Mouse (Mus musculus): ENCODE results near the gene Serpinb9b. TPM values are rescaled to one million over a fixed set of nuclear protein-coding genes. Genes with fewer than 3 reads are reported as not detected.
"Not testable (repeated sequence)": the region's sequence is repeated elsewhere in the genome, so short reads cannot be mapped to it uniquely, and the experiment has no call there.

Serpinb9b gene
- polyA plus RNA-seq (2012; rRNA removed) = 0.20 and 0.42 TPM in 2 replicates

DNA sequence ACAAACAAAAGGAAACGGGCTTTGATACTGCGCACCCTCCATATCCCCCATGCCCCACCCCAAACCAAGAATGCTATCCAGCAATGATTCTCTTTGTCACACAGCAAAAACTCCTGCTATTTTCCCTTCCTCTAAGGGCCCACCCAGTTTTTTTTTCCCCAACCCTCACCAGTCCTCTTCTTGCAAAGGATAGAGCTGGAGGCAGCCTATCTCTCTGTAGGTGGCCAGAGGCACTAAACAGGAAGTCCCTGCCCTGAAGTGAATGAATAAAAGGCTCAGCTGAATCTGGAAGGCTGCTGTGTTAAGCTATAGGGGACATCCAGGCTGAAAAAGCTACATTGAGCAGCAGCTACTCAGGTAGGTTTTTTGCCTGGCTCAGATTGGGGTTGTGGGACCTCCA lies at the start of gene Serpinb9b:
Serpinb9b (plus strand) TSS at position 173 of the 400 bp plus-strand sequence.
- no peak for DNase-seq (ENCODE audit: extremely low spot score in 1 of 2, low spot score in 1 of 2)

- no peak for DNase-seq (ENCODE audit: extremely low spot score in 1 of 2, low spot score in 1 of 2)
These were observed 44.6 kb upstream of the Serpinb9b start for GRCm38 (mm10) chr13:32982556-32983042.

GRCm38 (mm10) chr13:32986256-32986655 lies 41.0 kb upstream of the Serpinb9b start:
- no peak for DNase-seq (ENCODE audit: extremely low spot score in 1 of 2, low spot score in 1 of 2)

DNA sequence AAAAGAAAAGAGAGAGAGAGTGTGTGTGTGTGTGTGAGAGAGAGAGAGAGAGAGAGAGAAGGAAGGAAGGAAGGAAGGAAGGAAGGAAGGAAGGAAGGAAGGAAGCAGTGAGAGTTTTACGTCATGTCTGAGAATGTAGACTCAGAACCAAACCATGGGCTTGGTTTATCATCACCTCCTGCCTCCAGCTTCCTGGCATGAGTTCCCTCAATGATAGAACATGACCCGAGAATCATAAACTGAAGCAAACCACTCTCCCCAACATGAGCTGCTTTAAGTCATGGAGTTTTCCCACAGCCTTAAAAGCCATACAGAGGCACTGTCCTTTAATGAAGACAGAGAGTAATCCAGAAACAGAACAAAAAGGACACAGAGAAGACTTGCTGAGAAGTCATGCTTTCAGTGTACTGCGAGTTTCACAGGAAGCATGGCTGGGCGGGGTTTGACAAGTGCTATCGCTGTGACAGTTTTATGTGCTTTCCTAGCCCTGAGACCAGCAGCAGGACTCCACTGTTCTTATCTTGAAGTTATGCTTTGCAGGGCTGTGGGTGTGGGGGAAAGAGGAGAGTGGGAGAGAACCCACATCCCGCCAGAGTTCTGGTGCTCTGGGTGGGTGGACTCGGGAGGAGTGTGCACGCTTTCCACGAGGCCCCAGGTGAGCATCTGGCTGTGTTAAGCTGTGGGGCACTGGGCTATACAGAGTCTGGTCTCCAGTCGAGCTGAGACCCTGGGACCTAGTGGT lies 33.9 kb upstream of the Serpinb9b start:
- DNase-seq (ENCODE audit: extremely low spot score in 1 of 2, low spot score in 1 of 2) = no peak

GRCm38 (mm10) chr13:32993894-32994242 lies 33.3 kb upstream of the Serpinb9b start:
- DNase-seq (ENCODE audit: extremely low spot score in 1 of 2, low spot score in 1 of 2) = no peak

DNA sequence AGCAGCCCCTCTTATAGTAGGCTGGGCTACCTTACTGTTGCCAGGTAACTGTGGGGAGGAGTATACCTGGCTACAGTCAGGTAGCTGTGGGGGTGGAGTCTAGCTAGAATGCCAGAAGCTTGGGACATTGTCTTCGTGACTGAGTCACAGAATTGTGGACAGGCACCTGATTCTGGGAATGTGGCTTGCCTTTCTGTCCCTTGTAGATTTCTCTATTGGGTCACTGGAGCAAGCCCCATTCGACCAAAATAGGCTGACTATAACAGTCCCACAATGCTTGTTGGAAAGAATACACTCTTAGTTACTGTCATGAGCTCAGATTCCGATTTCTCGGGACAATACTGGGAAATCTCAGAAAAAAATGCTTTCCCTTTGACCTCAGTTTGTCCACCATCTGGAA lies 32.2 kb upstream of the Serpinb9b start:
- DNase-seq (ENCODE audit: extremely low spot score in 1 of 2, low spot score in 1 of 2) = no peak

DNA sequence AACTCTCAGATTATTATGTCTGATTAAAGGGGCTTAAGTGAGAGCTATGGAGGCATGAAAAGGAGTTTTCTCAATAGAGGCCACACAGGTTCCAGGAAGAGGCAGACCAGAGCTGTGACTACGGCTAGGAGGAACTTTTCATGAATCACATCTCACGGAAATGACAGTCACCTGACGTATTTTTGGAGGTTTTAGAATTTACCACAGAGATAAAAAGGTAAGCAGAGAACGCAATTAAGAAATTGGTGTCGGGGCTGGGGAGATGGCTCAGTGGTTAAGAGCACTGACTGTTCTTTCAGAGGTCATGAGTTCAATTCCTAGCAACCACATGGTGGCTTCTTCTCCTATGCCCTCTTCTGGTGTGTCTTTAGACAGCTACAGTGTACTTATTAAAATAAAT lies 25.9 kb upstream of the Serpinb9b start:
- DNase-seq (ENCODE audit: extremely low spot score in 1 of 2, low spot score in 1 of 2) = no peak

DNA sequence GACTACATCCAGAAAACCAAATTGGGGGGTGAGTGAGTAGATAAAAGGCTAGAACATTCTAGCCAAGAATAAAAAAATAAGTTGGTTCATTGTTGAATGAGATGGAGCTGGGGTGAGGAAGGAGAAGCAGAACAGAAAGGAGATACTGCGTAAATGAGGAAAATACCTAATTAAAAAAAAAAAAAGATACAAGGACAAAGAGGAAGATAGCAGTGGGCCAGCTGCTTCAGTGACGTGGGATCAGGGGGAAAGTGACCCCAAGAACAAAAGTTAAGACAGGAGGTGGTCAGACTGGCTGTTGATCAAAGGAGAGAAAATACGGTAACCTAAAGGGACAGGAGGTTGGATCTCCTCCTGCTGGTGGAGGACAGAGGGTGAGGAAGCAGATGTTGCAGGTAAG lies 24.3 kb upstream of the Serpinb9b start, which contains the start of gene Serpinb9:
Serpinb9 (plus strand) TSS at position 301 of the 400 bp plus-strand sequence.
- no peak for DNase-seq (ENCODE audit: extremely low spot score in 1 of 2, low spot score in 1 of 2)

DNA sequence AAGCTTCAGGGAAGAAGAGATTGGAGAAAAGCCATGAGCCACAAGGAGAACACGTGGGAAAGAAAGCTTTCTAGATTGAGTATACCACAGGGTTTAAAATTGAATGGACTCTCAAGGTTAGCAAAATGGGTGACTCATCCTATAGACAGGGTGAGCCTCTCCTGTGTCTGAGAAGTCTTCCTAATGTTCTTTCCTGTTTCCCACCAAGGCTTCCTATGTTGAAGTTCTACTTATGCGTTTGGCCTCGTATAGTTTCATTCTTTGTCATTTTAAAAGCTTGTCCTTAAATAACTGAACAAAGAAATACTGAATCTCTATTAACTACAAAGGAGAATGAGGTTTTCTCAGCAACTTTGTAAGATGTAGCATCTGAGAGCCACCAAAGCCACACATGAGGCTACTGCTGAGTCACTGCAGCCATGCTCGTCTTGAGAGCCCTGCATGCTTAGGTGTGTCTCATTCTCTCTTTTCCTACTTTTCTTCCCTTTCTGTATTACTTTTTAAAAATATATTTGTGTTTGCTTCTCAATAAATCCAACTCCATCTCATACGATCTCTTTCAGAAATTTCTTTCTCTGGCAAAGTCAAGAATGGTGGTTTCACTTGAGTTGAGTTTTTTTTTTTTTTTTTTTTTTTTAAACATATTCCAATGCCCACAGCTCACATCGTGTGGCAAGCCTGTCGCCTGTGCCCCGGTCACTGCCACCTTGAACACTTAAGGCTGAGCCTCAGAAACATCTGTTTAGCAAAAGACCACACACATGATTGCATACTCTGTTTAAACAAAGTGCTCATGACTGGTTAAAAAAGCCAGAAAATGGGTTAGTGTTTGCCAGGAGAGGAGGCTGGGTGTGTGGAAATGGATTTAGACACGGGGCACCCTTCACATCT lies 23.4 kb upstream of the Serpinb9b start:
- no peak for DNase-seq (ENCODE audit: extremely low spot score in 1 of 2, low spot score in 1 of 2)

GRCm38 (mm10) chr13:33004414-33005105 lies 22.7 kb upstream of the Serpinb9b start:
- DNase-seq (ENCODE audit: extremely low spot score in 1 of 2, low spot score in 1 of 2) = peak; percentile 68 to 83

DNA sequence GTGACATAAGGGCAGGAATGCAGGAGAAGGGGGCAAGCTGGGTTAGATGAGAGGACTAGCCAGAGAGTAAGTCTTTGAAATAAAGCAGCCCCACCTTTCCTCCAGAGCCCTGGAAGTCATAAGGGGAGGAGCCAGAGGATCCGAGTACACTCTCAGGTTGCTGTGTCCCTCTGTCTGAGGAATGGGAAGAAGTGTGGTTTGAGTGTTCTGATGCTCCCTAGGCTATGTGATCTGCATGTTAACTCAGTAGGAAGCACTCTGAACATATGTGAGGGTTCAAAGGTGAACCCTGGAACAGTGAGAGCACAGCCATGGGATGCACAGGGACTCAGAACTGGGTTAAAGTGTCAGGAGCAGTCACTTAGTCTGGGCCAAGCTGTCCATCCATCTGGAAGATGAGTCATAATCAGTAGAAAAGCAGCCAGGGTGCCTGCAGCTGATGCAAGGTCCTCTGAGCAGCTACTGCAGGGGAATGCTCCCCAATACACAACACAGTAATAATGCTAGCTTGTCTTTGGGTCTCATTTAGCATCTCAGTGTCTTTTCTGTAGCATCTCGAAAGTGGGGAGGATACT lies 21.6 kb upstream of the Serpinb9b start:
- no peak for DNase-seq (ENCODE audit: extremely low spot score in 1 of 2, low spot score in 1 of 2)

GRCm38 (mm10) chr13:33006555-33006954 lies 20.7 kb upstream of the Serpinb9b start:
- no peak for DNase-seq (ENCODE audit: extremely low spot score in 1 of 2, low spot score in 1 of 2)

DNA sequence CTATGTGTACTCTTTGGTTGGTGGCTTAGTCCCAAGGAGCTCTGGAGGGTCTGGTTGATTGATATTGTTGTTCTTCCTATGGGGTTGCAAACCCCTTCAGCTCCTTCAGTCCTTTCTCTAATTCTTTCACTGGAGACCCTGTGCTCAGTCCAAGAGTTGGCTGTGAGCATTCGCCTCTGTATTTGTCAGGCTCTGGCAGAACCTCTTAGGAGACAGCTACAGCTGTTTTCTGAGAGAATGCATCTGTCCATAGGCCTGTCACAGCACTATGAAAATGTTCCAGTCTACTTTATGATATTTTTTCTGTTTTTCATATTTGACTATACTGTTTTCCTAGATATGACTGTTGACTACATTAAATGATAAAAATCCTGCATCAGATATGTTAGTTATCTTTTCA lies 14.8 kb upstream of the Serpinb9b start:
- no peak for DNase-seq (ENCODE audit: extremely low spot score in 1 of 2, low spot score in 1 of 2)

GRCm38 (mm10) chr13:33013271-33013670 lies 13.9 kb upstream of the Serpinb9b start:
- DNase-seq (ENCODE audit: extremely low spot score in 1 of 2, low spot score in 1 of 2) = no peak

DNA sequence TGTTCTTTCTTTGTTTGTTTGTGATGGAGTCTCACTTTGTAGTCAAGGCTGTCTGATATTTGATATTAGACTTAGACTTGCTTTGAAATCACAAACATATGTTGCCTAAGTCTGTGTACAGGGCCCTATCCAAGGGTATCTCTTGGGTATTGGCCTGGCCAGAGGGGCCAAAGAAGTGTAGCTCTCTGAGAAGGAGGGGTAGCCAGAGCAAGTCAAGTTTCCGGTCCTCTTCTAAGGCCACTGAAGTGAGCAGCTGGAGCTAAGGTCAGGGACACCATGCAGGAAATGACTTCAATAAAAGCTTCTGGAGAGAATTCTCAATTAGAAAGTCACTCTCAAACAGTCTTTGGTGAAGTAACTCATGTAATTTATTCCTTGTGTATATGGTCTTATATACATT lies 4.8 kb upstream of the Serpinb9b start:
- no peak for DNase-seq (ENCODE audit: extremely low spot score in 1 of 2, low spot score in 1 of 2)

DNA sequence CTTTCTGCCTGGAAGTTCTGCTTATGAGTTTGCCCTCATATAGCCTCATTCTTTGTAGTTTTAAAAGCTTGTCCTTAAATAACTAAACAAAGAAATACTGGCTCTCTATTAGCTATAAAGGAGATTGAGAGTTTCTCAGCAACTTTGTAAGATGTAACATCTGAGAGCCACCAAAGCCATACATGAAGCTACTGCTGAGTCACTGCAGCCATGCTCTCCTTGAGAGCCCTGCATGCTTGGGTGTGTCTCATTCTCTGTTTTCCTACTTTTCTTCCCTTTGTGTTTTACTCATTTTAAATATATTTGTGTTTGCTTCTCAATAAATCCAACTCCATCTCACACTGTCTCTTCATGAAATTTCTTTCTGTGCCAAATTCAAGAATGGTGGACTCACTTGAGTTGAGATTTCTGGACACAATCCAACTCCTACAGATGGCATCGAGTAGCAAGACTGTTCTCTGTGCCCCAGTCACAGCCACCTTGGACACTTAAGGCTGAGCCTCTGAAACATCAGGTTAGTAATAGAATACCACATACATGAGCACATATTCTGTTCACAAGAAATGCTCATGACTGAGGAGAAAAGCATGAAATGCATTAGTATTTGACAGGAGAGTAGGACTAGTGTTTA lies 674 bp upstream of the Serpinb9b start:
- no peak for DNase-seq (ENCODE audit: extremely low spot score in 1 of 2, low spot score in 1 of 2)

DNA sequence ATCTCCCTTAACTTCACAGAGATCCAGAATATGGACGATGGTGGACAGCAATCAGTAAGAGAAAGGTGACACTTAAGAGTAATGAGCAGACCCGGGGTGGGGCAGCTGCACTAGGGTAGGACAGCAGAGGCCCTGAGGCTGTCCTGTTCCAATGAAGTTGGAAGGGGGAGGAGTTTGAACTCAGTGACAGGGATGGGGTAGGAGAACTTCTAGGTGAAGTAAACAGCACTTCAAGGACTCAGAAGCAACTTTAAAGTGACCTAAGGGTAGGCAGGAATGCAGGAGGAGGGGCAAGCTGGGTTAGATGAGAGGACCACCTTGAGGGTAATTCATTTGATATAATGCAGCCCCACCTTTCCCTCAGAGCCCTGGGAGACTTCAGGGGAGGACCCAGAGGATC lies 930 bp downstream of the Serpinb9b start:
- no peak for DNase-seq (ENCODE audit: extremely low spot score in 1 of 2, low spot score in 1 of 2)

- DNase-seq (ENCODE audit: extremely low spot score in 1 of 2, low spot score in 1 of 2) = no peak
These were observed 1.3 kb downstream of the Serpinb9b start for GRCm38 (mm10) chr13:33028550-33028949.

- not testable (repeated sequence) for DNase-seq (ENCODE audit: extremely low spot score in 1 of 2, low spot score in 1 of 2)
These were observed 2.3 kb downstream of the Serpinb9b start for GRCm38 (mm10) chr13:33029478-33029877.

DNA sequence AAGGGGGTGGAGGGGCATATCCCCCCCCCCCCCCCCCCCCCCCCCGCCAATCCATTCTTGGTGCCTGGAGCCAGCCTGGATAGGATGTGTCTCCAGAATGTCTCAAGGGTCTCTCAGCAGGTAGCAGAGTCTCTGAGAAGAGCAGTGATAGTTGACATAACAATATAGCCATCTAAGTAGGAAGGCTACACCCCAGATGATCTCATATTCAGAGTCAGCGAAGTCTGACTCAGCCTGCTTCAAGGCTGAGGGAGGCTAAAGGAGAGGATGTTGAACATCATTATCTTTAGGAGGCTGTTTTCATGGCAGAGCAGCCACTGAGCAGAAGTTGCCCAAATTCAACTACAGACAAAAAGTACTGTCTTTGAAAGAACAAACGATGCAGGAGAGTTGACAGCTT lies 3.1 kb downstream of the Serpinb9b start:
- DNase-seq (ENCODE audit: extremely low spot score in 1 of 2, low spot score in 1 of 2) = no peak

All from frontal cortex, adult 2 months (tissue).